Mouse (Mus musculus) 3134 (cell line): ENCODE results near the gene Rarres1.
A peak's percentile ranks its signal among the peaks of the same experiment; 100 is the strongest.

Experiments used
- DNase-seq: peaks from one replicate; pipeline ENCODE4 v3.0.0-alpha.2; 2011; ENCODE audit warnings: low spot score; ENCODE audit not compliant: insufficient read length; ENCODE audit errors: extremely low read depth

Rarres1 gene

GRCm38 (mm10) chr3:67515274-67515801, at the start of gene Rarres1:
Gene Rarres1 (minus strand): TSS chr3:67515523.
- no peak for DNase-seq

DNA sequence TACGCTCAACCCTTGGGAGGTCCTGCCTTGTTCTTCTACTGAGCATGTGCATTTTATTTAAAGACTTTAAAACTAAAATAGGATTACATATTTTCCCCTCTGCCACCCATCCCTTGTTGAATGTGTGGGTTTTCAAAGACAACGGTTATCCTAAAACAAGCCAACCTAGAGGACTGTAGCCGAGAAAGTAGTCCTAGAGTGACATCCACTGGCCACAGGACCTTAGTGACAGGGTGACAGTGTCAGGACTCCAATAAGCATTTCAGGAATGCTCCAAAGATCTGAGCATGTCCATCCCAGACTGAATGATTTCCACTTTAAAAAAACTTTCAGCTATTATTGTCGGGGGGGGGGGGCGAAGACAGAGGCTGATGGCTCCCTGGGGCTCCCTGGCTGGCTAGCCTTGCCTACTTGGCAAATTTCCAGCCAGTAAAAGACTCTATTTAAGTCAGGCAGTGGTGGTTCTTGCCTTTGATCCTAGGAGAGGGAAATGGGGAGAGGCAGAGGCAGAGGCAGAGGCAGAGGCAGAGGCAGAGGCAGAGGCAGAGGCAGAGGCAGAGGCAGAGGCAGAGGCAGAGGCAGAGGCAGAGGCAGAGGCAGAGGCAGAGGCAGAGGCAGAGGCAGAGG, 49.5 kb upstream of the Rarres1 start:
- no peak for DNase-seq

GRCm38 (mm10) chr3:67557718-67558354, 42.5 kb upstream of the Rarres1 start:
- no peak for DNase-seq

- DNase-seq = peak; percentile 4
Observed at GRCm38 (mm10) chr3:67557200-67557651, 41.9 kb upstream of the Rarres1 start.

- DNase-seq = no peak
Observed at GRCm38 (mm10) chr3:67555211-67555610, 39.9 kb upstream of the Rarres1 start.

GRCm38 (mm10) chr3:67553927-67554448, 38.7 kb upstream of the Rarres1 start:
- DNase-seq = peak; percentile 9

- no peak for DNase-seq
Observed at GRCm38 (mm10) chr3:67553281-67553680, 38.0 kb upstream of the Rarres1 start.

DNA sequence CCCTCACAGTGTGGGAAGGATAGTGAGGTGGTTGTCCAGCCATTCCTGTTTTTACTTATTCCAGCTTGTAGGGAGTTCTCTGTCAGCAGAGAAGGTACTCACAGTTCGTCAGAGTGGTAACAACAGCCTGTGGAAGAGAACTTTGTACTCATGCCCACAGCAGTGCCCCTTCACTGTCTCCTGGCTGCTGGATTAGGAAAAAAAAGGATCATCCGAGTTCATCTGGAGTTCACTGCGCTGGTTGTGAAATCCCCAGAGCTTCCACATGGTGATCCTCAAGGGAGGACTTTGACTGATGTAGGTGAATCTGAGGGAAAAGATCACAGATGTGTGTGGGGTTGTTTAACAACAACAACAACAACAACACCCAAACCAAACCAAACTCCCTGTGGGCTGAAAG, 35.9 kb upstream of the Rarres1 start:
- no peak for DNase-seq

DNA sequence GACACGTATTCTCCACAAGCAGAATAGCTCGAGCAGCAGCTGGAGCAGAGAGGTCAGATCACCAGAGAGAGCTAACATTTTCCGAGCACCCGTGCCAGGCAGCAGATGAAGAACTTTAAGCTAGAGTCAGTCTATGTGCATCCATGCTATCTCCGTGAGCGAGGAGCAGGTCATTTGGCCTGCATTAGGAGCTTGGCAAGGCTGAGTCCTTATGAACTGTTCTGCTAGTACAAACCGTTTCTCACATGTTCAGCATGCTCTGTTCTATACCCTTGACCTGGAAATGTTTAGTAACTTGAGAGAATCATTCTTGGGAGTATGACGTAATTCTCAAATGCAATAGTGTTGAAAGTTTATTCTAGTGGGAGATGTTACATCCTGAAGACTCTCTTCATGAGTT, 28.3 kb upstream of the Rarres1 start:
- no peak for DNase-seq

- no peak for DNase-seq
Observed at GRCm38 (mm10) chr3:67524768-67525167, 9.4 kb upstream of the Rarres1 start.

DNA sequence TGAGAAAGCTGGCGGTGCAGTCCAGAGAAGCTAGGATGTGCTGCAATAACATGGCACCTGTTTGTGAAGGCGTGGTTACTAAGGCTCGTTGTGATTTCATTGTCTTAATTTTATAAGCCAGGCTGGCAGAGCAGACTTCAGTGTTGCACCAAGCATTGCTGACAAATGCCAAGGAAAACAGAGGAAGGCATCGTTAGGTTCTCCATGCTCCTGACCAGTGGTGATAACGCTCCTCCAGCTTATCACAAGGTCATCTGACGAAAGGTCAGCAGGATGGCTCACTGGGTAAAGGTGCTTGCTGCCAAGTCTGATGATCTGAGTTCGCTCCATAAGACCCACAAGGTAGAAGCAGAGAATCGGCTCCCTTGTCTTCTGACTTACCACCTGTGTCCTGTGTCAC, 7.4 kb upstream of the Rarres1 start:
- DNase-seq = no peak

DNA sequence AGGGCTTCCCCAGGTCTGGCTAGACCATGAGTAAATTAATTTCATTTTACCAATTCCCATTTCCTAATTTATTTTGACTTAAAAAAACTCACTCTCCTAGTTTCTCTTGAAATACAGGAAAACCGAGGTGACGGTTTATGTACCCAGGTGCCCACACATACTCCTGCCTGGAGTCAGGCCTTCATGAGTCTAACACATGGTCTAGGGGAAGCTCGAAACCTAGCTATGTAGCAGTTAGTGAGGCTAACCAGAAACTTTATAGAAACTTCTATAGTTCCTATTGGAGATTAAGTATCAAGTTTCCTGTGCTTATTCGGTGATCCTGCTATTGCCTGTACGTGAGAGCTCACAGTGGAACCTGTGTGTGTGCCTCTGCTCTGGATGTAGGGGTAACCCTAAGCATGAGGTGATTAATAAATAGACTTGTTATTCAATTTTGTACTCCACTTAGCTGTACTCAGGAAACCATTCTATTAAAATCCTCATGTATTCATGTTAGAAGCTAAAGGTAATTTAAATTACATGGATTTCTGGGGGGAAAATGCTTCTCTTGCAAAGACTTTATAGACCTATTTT, 5.3 kb upstream of the Rarres1 start:
- no peak for DNase-seq

DNA sequence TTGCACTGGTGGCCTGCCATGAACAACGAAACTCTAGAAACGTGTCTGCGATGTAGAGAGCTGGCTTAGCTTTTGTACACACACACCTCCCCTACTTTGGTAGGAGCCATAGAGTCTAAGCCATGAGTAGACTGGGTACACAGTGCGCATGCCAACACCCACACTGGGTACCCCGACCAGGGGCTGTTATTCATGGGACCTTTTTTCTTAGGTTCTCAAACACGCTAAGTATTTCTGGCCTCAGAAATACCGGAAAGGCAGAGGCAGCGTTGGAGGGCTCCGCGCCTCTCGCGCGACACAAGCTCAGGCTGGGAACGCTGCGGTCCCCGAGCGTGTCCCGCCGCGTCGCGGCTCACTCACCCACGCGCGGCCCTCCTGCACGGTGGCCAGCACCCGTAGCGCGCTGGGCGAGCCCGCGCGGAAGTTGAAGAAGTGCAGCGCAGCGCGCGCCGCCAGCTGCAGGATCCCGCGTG, 486 bp downstream of the Rarres1 start:
- DNase-seq = no peak

- DNase-seq = peak; percentile 22
Observed at GRCm38 (mm10) chr3:67512807-67513206, 2.5 kb downstream of the Rarres1 start.

- DNase-seq = no peak
Observed at GRCm38 (mm10) chr3:67508216-67508892, 7.0 kb downstream of the Rarres1 start.

DNA sequence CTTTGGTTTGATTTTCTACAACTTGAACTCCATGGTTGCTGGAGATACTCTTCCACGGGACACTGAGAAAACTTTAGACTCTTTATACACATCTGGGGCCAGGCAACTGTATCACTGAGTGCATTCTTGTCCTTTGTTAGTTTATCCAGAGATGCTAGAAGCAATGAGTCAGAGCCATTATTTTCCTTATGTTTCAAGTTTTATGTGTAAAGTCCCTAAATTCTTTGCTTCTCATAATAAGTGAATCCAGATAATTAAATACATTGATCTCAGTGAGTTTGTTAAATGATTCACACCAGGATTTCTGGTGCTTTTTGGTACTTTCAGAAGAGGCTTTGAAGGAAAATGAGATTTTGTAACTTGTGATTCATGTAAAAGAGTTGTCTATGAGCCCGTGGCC, 10.0 kb downstream of the Rarres1 start:
- no peak for DNase-seq

DNA sequence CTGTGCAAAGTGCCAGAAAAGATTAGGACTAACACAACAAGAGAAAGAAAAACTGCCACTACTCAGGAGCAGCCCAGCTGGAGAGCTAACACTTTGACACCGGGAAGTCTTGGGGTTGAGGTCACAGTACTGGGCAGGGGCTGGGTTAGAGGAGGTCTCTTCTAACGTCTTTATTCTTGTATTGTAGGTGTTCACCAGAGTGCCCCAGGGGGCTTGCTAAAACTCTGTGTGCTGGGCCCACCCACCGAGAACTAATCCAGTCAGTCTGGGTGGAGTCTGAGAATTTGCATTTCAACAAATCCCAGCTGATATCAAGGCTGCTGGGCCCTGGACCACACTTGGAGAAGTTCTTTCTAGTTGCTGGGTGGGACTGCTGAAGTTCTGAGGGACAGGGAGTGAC, 11.4 kb downstream of the Rarres1 start:
- DNase-seq = no peak

DNA sequence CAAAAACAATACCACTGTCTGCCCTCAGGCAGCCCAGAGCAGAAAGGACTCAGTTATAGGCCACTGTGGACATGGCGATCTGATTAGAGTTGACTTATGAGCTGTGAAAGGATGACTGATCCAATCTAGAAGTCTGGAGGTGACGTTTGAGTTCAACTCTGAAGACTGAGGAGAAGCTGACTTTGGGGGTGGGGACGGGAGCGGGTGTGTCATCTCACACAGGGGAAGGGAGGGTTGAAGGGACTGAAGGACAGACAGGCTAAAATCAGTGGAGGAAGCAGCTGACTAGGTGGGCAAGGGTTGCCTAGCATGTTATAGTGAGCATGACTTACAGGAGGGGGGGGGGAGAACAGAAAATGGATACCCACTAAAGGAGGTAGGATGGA, 15.9 kb downstream of the Rarres1 start:
- DNase-seq = no peak

- no peak for DNase-seq
Observed at GRCm38 (mm10) chr3:67498773-67499405, 16.4 kb downstream of the Rarres1 start.

DNA sequence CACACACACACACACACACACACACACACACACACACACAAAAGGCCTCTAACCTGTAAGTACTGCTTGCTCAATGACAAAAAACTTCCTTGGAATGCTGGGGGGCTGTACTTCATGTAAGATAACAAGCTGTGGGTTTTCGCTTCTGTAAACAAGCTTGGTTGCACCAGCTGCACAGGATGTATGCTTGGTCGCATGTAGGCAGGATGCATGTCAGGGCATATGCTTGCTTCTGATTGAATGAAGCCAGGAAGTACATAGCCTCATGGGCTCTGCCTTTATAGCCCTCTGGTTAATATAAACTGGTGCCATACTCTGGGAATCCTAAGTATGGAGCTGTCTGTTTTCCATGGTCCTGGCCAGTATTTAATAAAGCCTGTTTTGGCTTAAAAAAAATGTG, 17.3 kb downstream of the Rarres1 start:
- no peak for DNase-seq

GRCm38 (mm10) chr3:67496310-67496709, 19.0 kb downstream of the Rarres1 start:
- no peak for DNase-seq
